ENCODE assay signal across 11 mouse cellular contexts in the genomic region with DNA sequence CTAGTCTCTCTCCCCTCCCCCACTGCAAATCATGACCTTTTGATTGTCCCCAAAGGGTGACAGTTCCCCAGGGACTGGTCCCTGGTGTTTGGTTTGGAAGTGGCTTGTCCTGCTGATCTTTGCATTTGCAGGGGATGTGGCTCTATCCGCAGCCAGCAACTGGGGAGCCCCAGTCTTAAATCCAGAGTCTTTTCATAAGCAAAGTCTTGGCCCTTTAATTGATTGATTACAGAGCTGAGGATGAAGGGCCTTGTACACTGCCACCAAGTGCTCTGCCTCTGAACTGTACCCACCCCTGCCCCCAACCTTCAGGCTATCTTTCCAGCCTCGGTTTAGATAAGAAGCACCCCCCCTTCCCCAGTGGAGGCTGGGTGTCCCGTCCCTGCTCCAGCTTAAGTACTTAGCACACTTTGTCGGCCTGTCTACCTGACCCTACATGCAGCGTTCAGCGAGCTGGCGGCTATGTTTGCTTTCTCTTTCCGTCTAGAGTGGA. TPM values are rescaled to one million over a fixed set of nuclear protein-coding genes. Genes with fewer than 3 reads are reported as not detected.
A peak's percentile ranks its signal among the peaks of the same experiment; 100 is the strongest.
DNase-seq lines count a peak whose midpoint lies in the region; ATAC-seq and TF ChIP-seq lines count a peak whose summit lies in the region.
"Had no signal": no experiment of that assay in that cellular context is flagged by ENCODE, and none has a peak within 500 bp of the region (broad histone marks: within the 10 kb centered on the region; RNA-seq: fewer than 3 reads in every experiment).

No protein-coding gene starts in this region.

- no peak for DNase-seq in heart, postnatal 14 days
- peak; percentile 82 for DNase-seq in liver, adult 2 months (ENCODE audit: extremely low read depth, low read depth, low spot score)
- peak; percentile 40 for DNase-seq in retina, postnatal 7 days (ENCODE audit: low read depth, low spot score)
- DNase-seq in gastrocnemius, adult 8-10 months (ENCODE audit: low spot score in 2 of 2), result no peak
- no peak for DNase-seq in gastrocnemius, postnatal 10 days
- DNase-seq: thymus, postnatal 4 days had no signal

- no peaks in the 10 kb centered on the region for H3K36me3 ChIP-seq in heart, embryonic 13.5 days
- no peaks in the 10 kb centered on the region for H3K36me3 ChIP-seq in intestine, embryonic 15.5 days
- no peaks in the 10 kb centered on the region for H3K36me3 ChIP-seq in liver, adult 2 months (ENCODE audit: control insufficient read depth, insufficient read depth, low read length)
- H3K36me3 ChIP-seq in forebrain, embryonic 16.5 days (ENCODE audit: control insufficient read depth, insufficient read depth), result no peaks in the 10 kb centered on the region

- 0 out of 2 replicates have a peak overlapping the region, but pooled peaks have one; percentile 11 for H3K4me3 ChIP-seq in heart, embryonic 13.5 days
- no peak overlapping the region for H3K4me3 ChIP-seq in intestine, embryonic 15.5 days (replicated peaks)
- no peak overlapping the region for H3K4me3 ChIP-seq in liver, adult 2 months (ENCODE audit: insufficient read depth, low read depth, low read length)
- no peak overlapping the region for H3K4me3 ChIP-seq in forebrain, embryonic 16.5 days (replicated peaks; ENCODE audit: low read length)

- H3K9me3 ChIP-seq in heart, embryonic 13.5 days, result no peaks in the 10 kb centered on the region
- H3K9me3 ChIP-seq in intestine, embryonic 15.5 days, result no peaks in the 10 kb centered on the region
- H3K9me3 ChIP-seq in forebrain, embryonic 16.5 days (ENCODE audit: control insufficient read depth, low read length), result no peaks in the 10 kb centered on the region

- 0 out of 2 replicates have a peak, but pooled peaks have one; percentile 3 for ATAC-seq in heart, embryonic 13.5 days (ENCODE audit: extremely low read depth, insufficient number of reproducible peaks, low FRiP score, low TSS enrichment)
- ATAC-seq in intestine, embryonic 15.5 days, result peak; percentile 50
- ATAC-seq in forebrain, embryonic 16.5 days, result no peak
- ATAC-seq: CD4-positive, CD25-positive, alpha-beta regulatory T cell, adult 4 months had no signal

- TF ChIP-seq POLR2A in liver, adult 2 months (IDR thresholded peaks at IDR 0.05; ENCODE audit: extremely low read depth, insufficient read depth, low read length), result no peak

- TF ChIP-seq CTCF in liver, adult 2 months (IDR thresholded peaks at IDR 0.05; ENCODE audit: low read depth, low read length), result 0 out of 2 replicates have a peak, but pooled peaks have one; percentile 11

- peak overlapping the region; percentile 56 for H3K4me2 ChIP-seq in heart, embryonic 13.5 days
- peak overlapping the region; percentile 41 for H3K4me2 ChIP-seq in intestine, embryonic 15.5 days (replicated peaks)
- H3K4me2 ChIP-seq in forebrain, embryonic 16.5 days (ENCODE audit: low read length), result no peak overlapping the region

- 6% methylated on average over 8 of the region's 8 CpGs for WGBS in heart, embryonic 13.5 days
- WGBS in intestine, embryonic 15.5 days, result 15% methylated on average over 8 of the region's 8 CpGs
- WGBS in liver, adult 2 months, result 15% methylated on average over 8 of the region's 8 CpGs
- WGBS in forebrain, embryonic 16.5 days, result 23% methylated on average over 8 of the region's 8 CpGs

- H3K79me2 ChIP-seq in liver, adult 2 months (ENCODE audit: control insufficient read depth, insufficient read depth, low read length), result peaks cover 27% of the 10 kb centered on the region; the same call in 1 of the 2 replicates

- peak overlapping the region; percentile 70 for H3K9ac ChIP-seq in heart, embryonic 13.5 days
- H3K9ac ChIP-seq in intestine, embryonic 15.5 days, result 0 out of 2 replicates have a peak overlapping the region, but pooled peaks have one; percentile 17
- peak overlapping the region; percentile 35 for H3K9ac ChIP-seq in liver, adult 2 months (ENCODE audit: low read depth, low read length)
- no peak overlapping the region for H3K9ac ChIP-seq in forebrain, embryonic 16.5 days (replicated peaks; ENCODE audit: low read depth, low read length)

- H3K27ac ChIP-seq in heart, embryonic 13.5 days (replicated peaks), result peak overlapping the region; percentile 93
- peak overlapping the region; percentile 72 for H3K27ac ChIP-seq in intestine, embryonic 15.5 days
- peak overlapping the region; percentile 95 for H3K27ac ChIP-seq in liver, adult 2 months (replicated peaks; ENCODE audit: insufficient read depth, low read depth, low read length)
- no peak overlapping the region for H3K27ac ChIP-seq in forebrain, embryonic 16.5 days (ENCODE audit: low read length)

- H3K4me1 ChIP-seq in heart, embryonic 13.5 days, result peaks cover 91% of the 10 kb centered on the region
- H3K4me1 ChIP-seq in intestine, embryonic 15.5 days (replicated peaks), result peaks cover 71% of the 10 kb centered on the region
- peaks cover 38% of the 10 kb centered on the region for H3K4me1 ChIP-seq in liver, adult 2 months (ENCODE audit: control insufficient read depth, insufficient read depth, low read length)
- no peaks in the 10 kb centered on the region for H3K4me1 ChIP-seq in forebrain, embryonic 16.5 days (replicated peaks; ENCODE audit: control insufficient read depth, insufficient read depth, low read length)

- intact Hi-C loops in heart, postnatal 14 days (cut with DNase I), result no loop called here

- H3K27me3 ChIP-seq in heart, embryonic 13.5 days (replicated peaks), result no peaks in the 10 kb centered on the region
- H3K27me3 ChIP-seq in intestine, embryonic 15.5 days (replicated peaks), result no peaks in the 10 kb centered on the region
- H3K27me3 ChIP-seq in liver, adult 2 months (ENCODE audit: control insufficient read depth, insufficient read depth, low read length), result no peaks in the 10 kb centered on the region
- H3K27me3 ChIP-seq in forebrain, embryonic 16.5 days (replicated peaks; ENCODE audit: control insufficient read depth, insufficient read depth, low read length), result peaks cover 11% of the 10 kb centered on the region

RNA-seq across cellular contexts. Expression of gene Llgl2, which starts 9.2 kb away (rescaled TPM):
- 18.9 and 19.0 TPM in 2 replicates for polyA plus RNA-seq in heart, embryonic 13.5 days (2015; fragmentation: Nextera tagmentation; extraction: Ambion mirVana)
- 10 to 100 TPM; 15.0 to 18.2 TPM for total RNA-seq in heart, postnatal 14 days (2021)
- polyA plus RNA-seq in intestine, embryonic 15.5 days (2015; fragmentation: Nextera tagmentation; extraction: Ambion mirVana), result 77.2 and 80.6 TPM in 2 replicates
- total RNA-seq in liver, adult 2 months (2014; rRNA removed), result 15.8 and 17.2 TPM in 2 replicates
- 46.8 and 52.7 TPM in 2 replicates for polyA plus RNA-seq in liver, adult 2 months (2012; rRNA removed)
- total RNA-seq in gastrocnemius, adult 8-10 months (2022), result 10 to 100 TPM in 2 of 4 experiments, 1 to 10 TPM in 2; 6.6 to 20.8 (median 9.5) TPM
- 10 to 100 TPM; 16.5 to 17.4 TPM for total RNA-seq in gastrocnemius, postnatal 10 days (2021)
- polyA plus RNA-seq in forebrain, embryonic 16.5 days (2015; fragmentation: Nextera tagmentation; extraction: Ambion mirVana), result 1.3 and 2.0 TPM in 2 replicates

RNA-seq across cellular contexts. Expression of gene Tsen54, which starts 18.5 kb away (rescaled TPM):
- polyA plus RNA-seq in heart, embryonic 13.5 days (2015; fragmentation: Nextera tagmentation; extraction: Ambion mirVana), result 24.4 and 27.5 TPM in 2 replicates
- total RNA-seq in heart, postnatal 14 days (2021), result 10 to 100 TPM in 1 of 2 experiments, 1 to 10 TPM in 1; 8.7 to 12.1 TPM
- polyA plus RNA-seq in intestine, embryonic 15.5 days (2015; fragmentation: Nextera tagmentation; extraction: Ambion mirVana), result 31.3 and 34.9 TPM in 2 replicates
- 4.0 and 5.8 TPM in 2 replicates for total RNA-seq in liver, adult 2 months (2014; rRNA removed)
- polyA plus RNA-seq in liver, adult 2 months (2012; rRNA removed), result 11.2 and 15.6 TPM in 2 replicates
- 1 to 10 TPM; 4.8 to 7.2 (median 5.7) TPM for total RNA-seq in gastrocnemius, adult 8-10 months (2022)
- 10 to 100 TPM; 10.3 to 11.1 TPM for total RNA-seq in gastrocnemius, postnatal 10 days (2021)
- 25.8 and 28.3 TPM in 2 replicates for polyA plus RNA-seq in forebrain, embryonic 16.5 days (2015; fragmentation: Nextera tagmentation; extraction: Ambion mirVana)

RNA-seq across cellular contexts. Expression of gene Caskin2, which starts 19.6 kb away (rescaled TPM):
- polyA plus RNA-seq in heart, embryonic 13.5 days (2015; fragmentation: Nextera tagmentation; extraction: Ambion mirVana), result 20.0 and 20.1 TPM in 2 replicates
- 10 to 100 TPM; 54.0 to 54.9 TPM for total RNA-seq in heart, postnatal 14 days (2021)
- 12.0 and 12.1 TPM in 2 replicates for polyA plus RNA-seq in intestine, embryonic 15.5 days (2015; fragmentation: Nextera tagmentation; extraction: Ambion mirVana)
- 2.9 and 3.8 TPM in 2 replicates for total RNA-seq in liver, adult 2 months (2014; rRNA removed)
- polyA plus RNA-seq in liver, adult 2 months (2012; rRNA removed), result 8.9 and 9.7 TPM in 2 replicates
- 10 to 100 TPM; 11.6 to 14.6 (median 12.3) TPM for total RNA-seq in gastrocnemius, adult 8-10 months (2022)
- 10 to 100 TPM; 16.8 to 22.7 TPM for total RNA-seq in gastrocnemius, postnatal 10 days (2021)
- 9.1 and 11.2 TPM in 2 replicates for polyA plus RNA-seq in forebrain, embryonic 16.5 days (2015; fragmentation: Nextera tagmentation; extraction: Ambion mirVana)

RNA-seq across cellular contexts. Expression of gene Myo15b, which starts 25.1 kb away (rescaled TPM):
- polyA plus RNA-seq in heart, embryonic 13.5 days (2015; fragmentation: Nextera tagmentation; extraction: Ambion mirVana), result 0.17 and 0.27 TPM in 2 replicates
- total RNA-seq in heart, postnatal 14 days (2021), result under 1 TPM; 0.07 to 0.14 TPM
- polyA plus RNA-seq in intestine, embryonic 15.5 days (2015; fragmentation: Nextera tagmentation; extraction: Ambion mirVana), result 95.2 and 111 TPM in 2 replicates
- 0.07 and 0.28 TPM in 2 replicates for total RNA-seq in liver, adult 2 months (2014; rRNA removed)
- polyA plus RNA-seq in liver, adult 2 months (2012; rRNA removed), result 0.51 and 0.56 TPM in 2 replicates
- total RNA-seq in gastrocnemius, adult 8-10 months (2022), result not detected
- total RNA-seq in gastrocnemius, postnatal 10 days (2021), result not detected
- polyA plus RNA-seq in forebrain, embryonic 16.5 days (2015; fragmentation: Nextera tagmentation; extraction: Ambion mirVana), result 0.18 TPM in 1 of 2 replicates, not detected in the other
- total RNA-seq: gastrocnemius, postnatal 25 days had no signal
- polyA plus RNA-seq: CD4-positive, CD25-positive, alpha-beta regulatory T cell, adult 4 months had no signal

Comparison
In these comparisons a context has a peak if more than half of its experiments do, and no peak if none do; other contexts are left out.
1. DNase-seq: peak in liver, adult 2 months (single experiment) and retina, postnatal 7 days (single experiment); none in heart, postnatal 14 days (0 of 2), gastrocnemius, adult 8-10 months (0 of 2) and gastrocnemius, postnatal 10 days (single experiment).